Mouse (Mus musculus): Measurements from ENCODE around the gene Slc7a7. TPM values are rescaled to one million over a fixed set of nuclear protein-coding genes. Genes with fewer than 3 reads are reported as not detected.

Slc7a7 gene
- total and polyA plus RNA-seq, 3 experiments: 20.1 to 65.6 TPM; not detected in 1

DNA sequence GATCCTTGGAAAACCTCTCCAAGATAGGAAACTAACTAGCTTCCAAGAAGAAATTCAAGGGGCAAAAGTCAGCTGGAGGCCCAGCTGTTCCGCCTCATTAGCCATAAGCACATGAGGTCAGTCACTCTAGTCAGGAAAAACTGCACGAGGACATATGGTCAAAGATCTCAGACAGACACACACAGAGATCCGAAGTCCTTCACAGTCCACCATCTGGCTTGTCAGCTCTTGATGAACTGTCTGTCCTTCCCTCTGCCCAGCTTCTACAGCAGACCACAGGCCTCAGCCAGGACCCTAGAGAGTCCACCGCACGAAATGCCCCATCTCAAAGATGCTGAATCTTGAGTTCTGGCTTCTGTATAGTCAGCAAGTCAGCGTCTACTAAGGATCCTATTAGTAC lies 30.0 kb downstream of the Slc7a7 start:
- Histone ChIP-seq H3K27ac (ENCODE audit: control insufficient read depth, low read depth, low read length) (no peak overlapping the region), H3K27me3 (ENCODE audit: control insufficient read depth in 1 of 2, insufficient read depth in 2 of 2, low read length in 2 of 2) (no peaks in the 10 kb centered on the region), H3K9ac (ENCODE audit: control insufficient read depth, low read depth, low read length, poor library complexity, severe bottlenecking) (no peak overlapping the region), H3K36me3 (ENCODE audit: control insufficient read depth in 1 of 2, insufficient read depth in 2 of 2, low read length in 2 of 2) (peaks cover 0 to 5% of the 10 kb centered on the region in 2 experiments), H3K79me2 (ENCODE audit: control insufficient read depth, insufficient read depth, low read length, poor library complexity) (0 out of 2 replicates have a peak, but pooled peaks cover 2% of the 10 kb centered on the region), H3K9me3 (replicated peaks; ENCODE audit: insufficient read depth, low read length) (no peaks in the 10 kb centered on the region), H3K4me1 (ENCODE audit: control insufficient read depth in 1 of 2, insufficient read depth in 2 of 2, low read length in 2 of 2) (peaks cover 0 to 5% of the 10 kb centered on the region in 2 experiments; a peak in 2 of 4 replicates), H3K4me3 (ENCODE audit: control insufficient read depth in 1 of 2, insufficient read depth in 1 of 2, low read depth in 2 of 2, low read length in 2 of 2) (no peak overlapping the region)
- no peak for TF ChIP-seq TBP (IDR thresholded peaks at IDR 0.05; ENCODE audit: low read depth, low read length)
- no peak for TF ChIP-seq MYC (IDR thresholded peaks at IDR 0.05; ENCODE audit: low read depth, low read length)
- no peak for TF ChIP-seq MAZ (IDR thresholded peaks at IDR 0.05; ENCODE audit: low read depth, low read length)
- DNase-seq (ENCODE audit: low read depth, low spot score): no peak

DNA sequence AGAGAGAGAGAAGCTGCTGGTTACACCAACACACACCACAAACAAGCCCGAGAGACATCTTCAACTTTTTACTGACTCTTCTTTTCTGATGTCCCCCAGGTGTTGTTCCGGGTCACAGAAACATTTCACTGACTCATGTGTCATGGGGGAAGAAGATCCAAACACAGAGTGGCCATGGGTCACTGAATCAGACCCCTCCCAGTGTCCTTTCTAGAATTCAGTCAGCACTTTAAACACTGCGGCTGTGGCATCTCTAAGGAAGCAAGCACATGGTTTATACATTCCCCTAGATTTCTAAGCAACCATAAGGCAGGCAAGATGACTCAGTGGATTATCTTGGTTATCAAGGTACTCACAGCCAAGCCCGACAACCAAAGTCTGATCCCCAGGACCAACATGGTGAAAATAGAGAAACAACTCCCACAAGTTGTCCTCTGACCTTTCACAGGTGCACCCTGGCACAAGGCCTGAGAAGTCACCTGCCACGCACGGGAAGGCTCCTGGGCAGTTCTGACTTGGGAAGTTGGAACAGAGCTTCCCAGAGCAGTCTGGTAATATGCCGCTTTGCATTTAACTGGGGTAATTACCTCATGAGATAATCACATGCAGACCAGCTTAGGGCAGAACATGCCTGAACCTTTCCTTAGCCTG lies 31.5 kb downstream of the Slc7a7 start:
- H3K27me3 ChIP-seq (ENCODE audit: control insufficient read depth in 1 of 2, insufficient read depth in 2 of 2, low read length in 2 of 2): no peaks in the 10 kb centered on the region
- H3K27ac ChIP-seq (ENCODE audit: control insufficient read depth, low read depth, low read length): no peak overlapping the region
- no peaks in the 10 kb centered on the region for H3K9me3 ChIP-seq (replicated peaks; ENCODE audit: insufficient read depth, low read length)
- no peak overlapping the region for H3K4me3 ChIP-seq (ENCODE audit: control insufficient read depth in 1 of 2, insufficient read depth in 1 of 2, low read depth in 2 of 2, low read length in 2 of 2)
- H3K9ac ChIP-seq (ENCODE audit: control insufficient read depth, low read depth, low read length, poor library complexity, severe bottlenecking): no peak overlapping the region
- H3K36me3 ChIP-seq (ENCODE audit: control insufficient read depth in 1 of 2, insufficient read depth in 2 of 2, low read length in 2 of 2): peaks cover 0 to under 1% of the 10 kb centered on the region in 2 experiments; a peak in 1 of 4 replicates
- 0 out of 2 replicates have a peak, but pooled peaks cover 2% of the 10 kb centered on the region for H3K79me2 ChIP-seq (ENCODE audit: control insufficient read depth, insufficient read depth, low read length, poor library complexity)
- no peak for DNase-seq (ENCODE audit: low read depth, low spot score)
- H3K4me1 ChIP-seq (ENCODE audit: control insufficient read depth in 1 of 2, insufficient read depth in 2 of 2, low read length in 2 of 2): no peaks in the 10 kb centered on the region
- TF ChIP-seq JUND (IDR thresholded peaks at IDR 0.05; ENCODE audit: low read depth, low read length) (no peak), TBP (IDR thresholded peaks at IDR 0.05; ENCODE audit: low read depth, low read length) (no peak), CTCF (IDR thresholded peaks at IDR 0.05 in 2 of 3, conservative IDR thresholded peaks at IDR 0.05 in 1 of 3; ENCODE audit: control insufficient read depth in 1 of 3, insufficient read depth in 1 of 3, low read depth in 2 of 3, low read length in 3 of 3, poor library complexity in 1 of 3, severe bottlenecking in 1 of 3) (no peak), E2F4 (IDR thresholded peaks at IDR 0.05; ENCODE audit: borderline replicate concordance, low read depth, low read length) (no peak), MXI1 (IDR thresholded peaks at IDR 0.05; ENCODE audit: low read depth, low read length) (no peak), ETS1 (IDR thresholded peaks at IDR 0.05; ENCODE audit: low read depth, low read length) (no peak), UBTF (IDR thresholded peaks at IDR 0.05; ENCODE audit: borderline replicate concordance, insufficient read depth, low read depth, low read length) (no peak), GABPA (IDR thresholded peaks at IDR 0.05; ENCODE audit: low read depth, low read length) (no peak), RCOR1 (IDR thresholded peaks at IDR 0.05; ENCODE audit: low read depth, low read length) (no peak), KAT2A (conservative IDR thresholded peaks at IDR 0.05; ENCODE audit: low read depth, low read length) (no peak), USF1 (IDR thresholded peaks at IDR 0.05; ENCODE audit: low read depth, low read length) (no peak), CHD2 (IDR thresholded peaks at IDR 0.05; ENCODE audit: low read length) (no peak), ZKSCAN1 (IDR thresholded peaks at IDR 0.05; ENCODE audit: low read depth, low read length) (no peak), ZMIZ1 (IDR thresholded peaks at IDR 0.05; ENCODE audit: low read depth, low read length) (no peak), SIN3A (IDR thresholded peaks at IDR 0.05; ENCODE audit: low read length) (no peak), SMC3 (IDR thresholded peaks at IDR 0.05; ENCODE audit: low read depth, low read length) (no peak)
